Mouse (Mus musculus) limb, embryonic 12.5 days (tissue): ENCODE measurements around the gene Cep55. TPM values are rescaled to one million over a fixed set of nuclear protein-coding genes. Genes with fewer than 3 reads are reported as not detected.

Experiments used
- ATAC-seq: fragments of 200-750 bp; cut with Nextera tagmentation; 2 replicates; pipeline ENCODE4 v1.8.0; 2017; ENCODE audit warnings: low read depth, moderate TSS enrichment; ENCODE audit not compliant: insufficient number of reproducible peaks, insufficient read depth, low FRiP score, low TSS enrichment
- H3K27ac ChIP-seq: fragments of 300-500 bp; sonication (generic); 2 replicates; pipeline ENCODE4 v1.5.1; 2016; ENCODE audit warnings: mild to moderate bottlenecking, moderate library complexity
- H3K27me3 ChIP-seq: fragments of 300-500 bp; sonication (generic); 2 replicates; pipeline ENCODE4 v1.6.1; 2016; ENCODE audit warnings: mild to moderate bottlenecking, moderate library complexity
- H3K36me3 ChIP-seq: fragments of 300-500 bp; sonication (generic); 2 replicates; pipeline ENCODE4 v1.6.1; 2016; ENCODE audit warnings: mild to moderate bottlenecking, moderate library complexity
- H3K4me1 ChIP-seq: fragments of 300-500 bp; sonication (generic); replicated peaks from 2 replicates; pipeline ENCODE4 v1.6.1; 2016
- H3K4me2 ChIP-seq: fragments of 300-500 bp; sonication (generic); 2 replicates; pipeline ENCODE4 v1.6.1; 2016; ENCODE audit warnings: mild to moderate bottlenecking, moderate library complexity
- H3K4me3 ChIP-seq: fragments of 300-500 bp; sonication (generic); replicated peaks from 2 replicates; pipeline ENCODE4 v1.5.1; 2016; ENCODE audit warnings: mild to moderate bottlenecking
- H3K9ac ChIP-seq: fragments of 300-500 bp; sonication (generic); replicated peaks from 2 replicates; pipeline ENCODE4 v1.6.1; 2016; ENCODE audit warnings: mild to moderate bottlenecking, moderate library complexity
- H3K9me3 ChIP-seq: fragments of 300-500 bp; sonication (generic); 2 replicates; pipeline ENCODE4 v1.6.1; 2016; ENCODE audit warnings: mild to moderate bottlenecking, moderate library complexity
- WGBS: fragments of 180-500 bp; shearing (Covaris S2); methylation state at CpG from one replicate; pipeline ENCODE4 v1.1.7; 2016; 5-methylcytosine and 5-hydroxymethylcytosine counted together
- polyA plus RNA-seq: library from polyadenylated mRNA; unstranded; fragments of >200 nt; fragmentation: Nextera tagmentation; extraction: Ambion mirVana; gene quantifications from 2 replicates; pipeline ENCODE4 v1.2.1, GENCODE M21; 2016

Cep55 gene
- polyA plus RNA-seq, 1 experiment from 2014 or later = 27.5 TPM

DNA sequence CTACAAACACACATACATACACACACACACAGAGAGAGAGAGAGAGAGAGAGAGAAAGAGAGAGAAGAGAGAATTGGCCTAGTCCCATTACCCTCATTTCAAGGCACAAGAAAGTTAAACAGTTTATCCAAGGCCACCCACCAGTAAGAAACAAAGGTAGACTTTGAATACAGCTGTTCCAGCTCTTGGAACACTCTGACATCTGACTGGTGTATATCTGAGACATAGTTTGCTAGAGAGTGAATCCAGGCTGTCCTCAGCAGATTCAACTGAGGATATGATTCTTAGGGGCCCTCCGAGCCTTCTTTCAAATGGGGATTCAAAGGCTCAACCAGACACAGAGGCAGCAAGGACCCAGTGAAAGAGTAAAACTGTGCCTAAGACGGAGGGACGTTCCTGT, 25.5 kb upstream of the Cep55 start:
- no peak overlapping the region for H3K9ac ChIP-seq
- H3K27me3 ChIP-seq = no peaks in the 10 kb centered on the region
- H3K27ac ChIP-seq = no peak overlapping the region
- H3K4me3 ChIP-seq = no peak overlapping the region
- H3K4me2 ChIP-seq = no peak overlapping the region
- H3K36me3 ChIP-seq = no peaks in the 10 kb centered on the region
- H3K9me3 ChIP-seq = no peaks in the 10 kb centered on the region
- peaks cover 14% of the 10 kb centered on the region; the same call in 1 of the 2 replicates for H3K4me1 ChIP-seq
- no peak for ATAC-seq
- 81% methylated on average over 3 of the region's 3 CpGs for WGBS

DNA sequence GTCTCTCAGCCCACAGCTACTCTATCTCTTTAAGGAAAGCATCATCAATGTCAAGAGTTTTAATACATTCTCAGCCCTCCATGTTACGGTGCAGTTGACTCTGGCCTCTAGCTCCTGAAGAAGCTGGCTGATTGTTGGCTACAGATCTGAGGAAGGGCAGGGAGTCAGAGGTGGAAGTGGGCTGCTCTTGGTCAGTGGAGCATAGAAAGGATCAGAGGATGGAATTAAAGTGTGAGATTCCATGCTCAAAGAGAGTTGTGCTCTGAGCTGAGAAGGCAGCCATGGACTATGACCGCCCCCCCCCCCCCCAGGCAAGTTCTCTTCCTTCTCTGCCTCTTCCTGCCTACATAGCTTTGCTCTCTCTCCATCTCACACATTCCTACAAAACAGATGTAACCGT, 24.9 kb upstream of the Cep55 start:
- H3K4me3 ChIP-seq = no peak overlapping the region
- H3K9ac ChIP-seq = no peak overlapping the region
- H3K4me2 ChIP-seq = no peak overlapping the region
- WGBS = 59% methylated on average over 2 of the region's 3 CpGs
- H3K27ac ChIP-seq = no peak overlapping the region
- H3K4me1 ChIP-seq = peaks cover 14% of the 10 kb centered on the region; the same call in 1 of the 2 replicates
- no peaks in the 10 kb centered on the region for H3K9me3 ChIP-seq
- H3K27me3 ChIP-seq = no peaks in the 10 kb centered on the region
- H3K36me3 ChIP-seq = no peaks in the 10 kb centered on the region
- no peak for ATAC-seq

DNA sequence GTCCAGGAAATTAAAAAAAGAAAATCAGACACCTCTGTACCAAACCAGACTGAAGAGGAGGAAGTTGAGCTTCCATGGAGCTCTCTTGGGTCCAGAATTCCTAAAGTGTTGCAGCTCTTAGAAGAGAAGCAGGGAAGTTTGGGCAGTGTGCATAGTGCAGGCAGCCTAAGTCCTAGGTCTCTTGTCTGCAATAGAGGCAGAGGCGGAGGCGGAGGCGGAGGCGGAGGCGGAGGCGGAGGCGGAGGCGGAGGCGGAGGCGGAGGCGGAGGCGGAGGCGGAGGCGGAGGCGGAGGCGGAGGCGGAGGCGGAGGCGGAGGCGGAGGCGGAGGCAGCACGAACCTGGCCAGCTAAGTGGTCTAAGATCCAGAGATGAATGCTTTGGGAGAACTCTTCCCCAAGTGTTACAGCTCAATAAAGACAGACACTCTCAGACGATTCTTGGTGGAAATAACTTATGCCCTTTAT, 24.1 kb upstream of the Cep55 start:
- 2% methylated on average over 6 of the region's 23 CpGs for WGBS
- H3K27me3 ChIP-seq = no peaks in the 10 kb centered on the region
- no peak overlapping the region for H3K4me3 ChIP-seq
- H3K27ac ChIP-seq = no peak overlapping the region
- H3K9ac ChIP-seq = no peak overlapping the region
- peak; percentile 13; the same call in 1 of the 2 replicates for ATAC-seq
- no peaks in the 10 kb centered on the region for H3K9me3 ChIP-seq
- peaks cover 14% of the 10 kb centered on the region; the same call in 1 of the 2 replicates for H3K4me1 ChIP-seq
- peak overlapping the region; percentile 35 for H3K4me2 ChIP-seq
- no peaks in the 10 kb centered on the region for H3K36me3 ChIP-seq

DNA sequence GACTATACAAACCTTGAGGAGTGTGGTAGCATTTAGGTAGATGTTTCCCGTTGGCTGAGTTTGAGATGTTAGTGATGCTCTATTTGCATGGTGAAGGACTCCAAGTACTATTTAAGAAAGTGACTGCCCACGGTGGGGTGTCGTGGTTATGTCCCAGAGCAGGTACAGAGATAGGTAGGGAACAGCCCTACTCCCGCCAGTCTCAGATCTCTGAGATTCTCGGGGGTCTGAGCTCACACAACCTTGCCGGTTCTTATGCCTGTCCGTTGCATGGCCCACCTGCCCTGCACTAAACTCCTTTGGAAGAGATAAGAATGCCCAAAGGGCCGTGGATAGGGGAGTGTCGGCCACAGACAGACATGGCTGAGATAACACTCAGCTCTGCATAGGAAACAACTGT, 23.7 kb upstream of the Cep55 start:
- no peaks in the 10 kb centered on the region for H3K36me3 ChIP-seq
- no peak overlapping the region for H3K27ac ChIP-seq
- no peak overlapping the region for H3K4me3 ChIP-seq
- ATAC-seq = 0 out of 2 replicates have a peak, but pooled peaks have one; percentile 35
- no peaks in the 10 kb centered on the region for H3K9me3 ChIP-seq
- H3K9ac ChIP-seq = no peak overlapping the region
- H3K27me3 ChIP-seq = no peaks in the 10 kb centered on the region
- WGBS = 62% methylated on average over 9 of the region's 9 CpGs
- H3K4me2 ChIP-seq = peak overlapping the region; percentile 35
- peaks cover 13% of the 10 kb centered on the region; the same call in 1 of the 2 replicates for H3K4me1 ChIP-seq

DNA sequence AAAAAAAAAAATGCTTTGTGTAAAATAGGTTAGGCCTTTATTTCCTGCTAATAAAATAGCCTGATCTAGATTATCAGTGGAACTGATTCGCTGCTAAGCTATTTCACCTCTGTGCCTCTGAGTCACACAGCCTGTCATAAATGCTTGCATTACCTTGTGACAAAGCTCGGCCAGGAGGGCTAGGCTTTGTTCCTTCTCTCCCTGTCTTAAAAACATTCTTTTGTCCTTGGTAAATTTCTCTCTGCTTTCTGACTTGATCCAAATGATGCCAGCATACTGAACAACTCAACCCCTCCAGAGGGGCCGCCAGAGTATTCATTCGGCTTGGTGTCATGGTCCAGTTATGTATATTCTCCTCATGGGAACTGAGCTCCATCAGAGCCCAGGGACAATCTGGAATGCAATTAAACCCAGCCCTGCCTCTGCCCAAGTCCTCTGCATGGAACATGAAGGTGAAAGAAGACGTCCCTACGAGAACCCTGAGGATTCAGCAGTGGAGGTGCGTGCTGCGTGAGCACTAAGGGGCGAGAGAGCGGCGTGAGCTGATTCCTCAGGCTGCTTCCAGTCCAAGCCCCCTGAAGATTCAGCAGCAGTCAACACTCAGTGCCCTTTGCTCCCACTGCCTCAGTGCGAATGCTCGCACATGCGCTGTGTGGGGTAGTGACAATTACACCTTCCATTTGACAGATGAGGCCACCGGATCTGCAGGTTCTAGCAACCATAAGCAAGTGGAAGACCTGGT, 21.6 kb upstream of the Cep55 start:
- ATAC-seq = no peak
- no peak overlapping the region; the same call in 1 of the 2 replicates for H3K9ac ChIP-seq
- no peak overlapping the region for H3K4me2 ChIP-seq
- 71% methylated on average over 15 of the region's 15 CpGs for WGBS
- H3K9me3 ChIP-seq = no peaks in the 10 kb centered on the region
- H3K4me3 ChIP-seq = no peak overlapping the region
- no peaks in the 10 kb centered on the region for H3K36me3 ChIP-seq
- H3K27me3 ChIP-seq = no peaks in the 10 kb centered on the region
- H3K4me1 ChIP-seq = peaks cover 11% of the 10 kb centered on the region; the same call in 1 of the 2 replicates
- no peak overlapping the region for H3K27ac ChIP-seq

DNA sequence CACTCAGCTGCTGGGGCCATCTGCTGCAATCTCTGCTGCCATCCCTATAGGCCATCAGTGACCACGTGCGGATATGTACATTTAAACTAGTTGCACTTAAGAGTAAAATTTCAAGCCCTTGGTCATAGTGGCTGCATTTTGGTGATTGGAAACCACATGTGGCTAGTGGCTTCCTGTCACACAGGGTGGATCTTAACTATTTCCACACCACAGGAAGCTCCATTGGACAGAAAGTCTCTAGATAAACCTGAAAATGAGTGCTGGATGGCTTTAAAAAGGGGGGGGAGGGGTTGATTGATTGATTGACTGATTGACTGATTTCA, 21.1 kb upstream of the Cep55 start:
- Histone ChIP-seq H3K4me1 (peaks cover 11% of the 10 kb centered on the region; the same call in 1 of the 2 replicates), H3K4me2 (no peak overlapping the region), H3K4me3 (no peak overlapping the region), H3K36me3 (no peaks in the 10 kb centered on the region), H3K9me3 (no peaks in the 10 kb centered on the region), H3K27ac (no peak overlapping the region), H3K9ac (no peak overlapping the region; the same call in 1 of the 2 replicates), H3K27me3 (no peaks in the 10 kb centered on the region)
- 88% methylated on average over 2 of the region's 2 CpGs for WGBS
- ATAC-seq = no peak

DNA sequence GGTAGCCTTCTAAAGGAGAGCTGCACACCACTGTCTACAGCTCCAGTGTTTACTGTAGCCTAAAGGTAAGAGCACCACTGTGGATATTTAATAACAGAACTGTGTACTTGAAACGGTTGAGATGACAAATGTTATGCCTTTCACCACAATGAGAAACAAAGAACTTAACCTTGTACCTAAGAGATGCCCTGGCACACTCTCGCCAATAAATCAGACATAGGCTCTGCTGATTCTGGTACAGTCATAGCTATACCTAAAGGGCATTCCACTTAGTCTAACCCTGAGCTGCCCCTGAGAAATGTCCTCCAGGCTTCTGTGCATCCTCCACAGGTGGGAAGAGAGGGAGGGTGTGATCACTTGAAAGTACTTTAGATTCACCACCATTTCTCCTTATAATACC, 20.1 kb upstream of the Cep55 start:
- Histone ChIP-seq H3K36me3 (no peaks in the 10 kb centered on the region), H3K9ac (no peak overlapping the region), H3K4me2 (no peak overlapping the region), H3K9me3 (no peaks in the 10 kb centered on the region), H3K4me3 (no peak overlapping the region), H3K4me1 (peaks cover 10% of the 10 kb centered on the region; the same call in 1 of the 2 replicates), H3K27ac (no peak overlapping the region), H3K27me3 (no peaks in the 10 kb centered on the region)
- WGBS = 84% methylated on average over 2 of the region's 2 CpGs
- ATAC-seq = no peak

DNA sequence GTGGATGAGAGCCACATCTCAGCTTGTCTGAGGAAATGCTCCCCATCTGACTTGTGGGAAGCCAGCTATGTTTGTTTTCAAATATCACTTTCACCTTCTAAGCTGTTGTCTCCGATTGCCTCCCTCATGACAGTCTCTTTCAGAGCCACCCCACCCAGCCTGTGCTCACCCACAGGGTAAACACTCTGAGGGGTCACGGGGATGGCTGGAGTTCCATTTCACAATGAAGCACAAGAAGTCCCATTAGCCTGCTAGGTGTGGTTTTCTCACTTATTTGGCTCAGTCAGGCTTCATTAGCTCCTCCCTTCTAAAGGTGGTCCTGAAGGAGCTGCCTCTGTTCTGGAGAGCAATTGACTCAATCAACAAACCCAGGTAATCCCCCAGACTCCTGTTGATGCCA, 19.0 kb upstream of the Cep55 start:
- no peak overlapping the region for H3K9ac ChIP-seq
- H3K9me3 ChIP-seq = no peaks in the 10 kb centered on the region
- H3K4me2 ChIP-seq = no peak overlapping the region
- ATAC-seq = no peak
- H3K4me3 ChIP-seq = no peak overlapping the region
- H3K4me1 ChIP-seq = 0 out of 2 replicates have a peak, but pooled peaks cover 3% of the 10 kb centered on the region
- no peak overlapping the region for H3K27ac ChIP-seq
- peaks cover 2% of the 10 kb centered on the region; the same call in 1 of the 2 replicates for H3K27me3 ChIP-seq
- 60% methylated on average over 2 of the region's 2 CpGs for WGBS
- no peaks in the 10 kb centered on the region for H3K36me3 ChIP-seq

DNA sequence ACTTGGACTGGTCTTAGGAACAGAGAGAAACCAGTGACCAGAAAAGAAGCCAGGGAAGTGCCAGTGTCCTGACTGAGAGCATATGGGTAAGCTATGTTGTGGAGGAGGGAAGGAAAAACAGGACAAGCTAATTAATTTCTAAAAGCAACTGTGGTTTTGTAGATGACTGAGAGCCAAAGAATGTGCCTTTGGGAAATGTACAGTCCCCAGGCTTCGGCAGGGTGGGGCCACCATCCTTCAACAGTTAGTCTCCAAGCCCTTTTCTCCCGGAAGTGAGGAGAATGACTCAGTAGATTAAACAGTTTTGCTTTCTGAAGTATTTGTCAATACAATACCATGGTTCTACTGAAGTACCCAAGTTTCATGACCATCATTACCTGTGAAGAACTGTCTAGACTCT, 16.5 kb upstream of the Cep55 start:
- H3K9me3 ChIP-seq = no peaks in the 10 kb centered on the region
- H3K4me3 ChIP-seq = no peak overlapping the region
- WGBS = 86% methylated on average over 2 of the region's 2 CpGs
- H3K27me3 ChIP-seq = peaks cover 17% of the 10 kb centered on the region
- no peak overlapping the region for H3K4me2 ChIP-seq
- ATAC-seq = no peak
- H3K4me1 ChIP-seq = peaks cover 12% of the 10 kb centered on the region
- H3K27ac ChIP-seq = no peak overlapping the region
- H3K9ac ChIP-seq = no peak overlapping the region
- H3K36me3 ChIP-seq = no peaks in the 10 kb centered on the region

DNA sequence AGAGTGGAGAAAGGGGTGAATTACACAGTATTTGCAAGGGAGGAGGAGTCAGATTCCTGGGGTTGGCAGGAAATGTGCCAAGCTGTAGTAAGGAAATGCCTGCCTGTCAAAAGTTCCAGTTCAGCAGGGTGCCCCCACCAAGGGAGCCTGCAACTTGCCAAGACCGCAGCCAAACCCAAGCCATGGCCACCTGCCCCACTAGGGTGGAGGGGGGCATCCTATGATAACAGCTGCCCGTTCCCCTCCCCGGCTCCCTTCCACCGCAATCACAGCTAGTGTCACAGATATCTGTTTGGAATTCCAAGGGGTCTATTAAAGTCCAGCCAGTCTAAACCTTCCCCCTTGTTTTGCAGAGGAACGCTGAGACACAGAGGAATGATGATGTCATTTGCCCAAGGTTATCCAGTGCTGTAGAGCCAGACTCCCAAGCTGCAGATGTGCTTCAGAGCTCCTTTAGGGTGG, 12.5 kb upstream of the Cep55 start:
- H3K9ac ChIP-seq = no peak overlapping the region
- H3K4me3 ChIP-seq = peak overlapping the region; percentile 48
- peak overlapping the region; percentile 70 for H3K4me2 ChIP-seq
- H3K4me1 ChIP-seq = peaks cover 14% of the 10 kb centered on the region
- H3K27me3 ChIP-seq = peaks cover 17% of the 10 kb centered on the region
- WGBS = 33% methylated on average over 5 of the region's 5 CpGs
- ATAC-seq = 0 out of 2 replicates have a peak, but pooled peaks have one; percentile 43
- 0 out of 2 replicates have a peak overlapping the region, but pooled peaks have one; percentile 70 for H3K27ac ChIP-seq
- H3K9me3 ChIP-seq = no peaks in the 10 kb centered on the region
- H3K36me3 ChIP-seq = no peaks in the 10 kb centered on the region

DNA sequence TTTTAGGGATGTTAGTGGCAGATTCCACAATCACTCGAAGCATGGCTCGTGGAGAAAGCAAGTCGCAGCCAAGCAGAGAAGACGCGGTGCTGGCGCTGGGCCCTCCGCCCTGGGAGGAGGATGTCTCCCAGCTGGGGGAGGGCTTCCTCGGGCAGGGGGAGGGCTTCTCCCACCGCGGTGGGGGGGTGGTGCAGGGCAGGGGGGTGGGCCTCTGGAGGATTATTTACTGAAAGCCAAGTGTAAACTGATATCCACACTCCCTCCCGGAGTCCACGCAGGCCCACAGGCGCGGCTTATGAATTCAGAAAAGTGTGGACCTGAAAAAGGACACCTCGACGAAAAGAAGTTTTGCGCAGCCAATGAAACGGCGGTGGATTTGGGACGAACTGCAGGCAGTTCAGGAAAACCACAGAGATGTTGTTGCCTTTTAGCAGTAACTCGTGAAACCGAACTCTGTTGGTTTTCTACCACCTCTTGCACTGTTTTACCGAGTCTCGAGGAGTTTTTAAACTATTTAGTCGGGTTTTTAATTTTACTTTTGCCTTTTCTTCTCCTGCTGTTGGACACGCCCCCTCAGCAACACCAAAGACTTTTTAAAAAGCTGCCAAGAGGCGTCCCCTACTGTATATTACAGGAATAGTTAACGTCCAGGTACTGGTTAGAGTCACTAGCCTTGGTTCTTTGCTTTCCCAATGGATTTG, 11.4 kb upstream of the Cep55 start, which contains the start of gene Myof:
Myof (minus strand) TSS at position 297 of the 701 bp plus-strand sequence.
- H3K4me1 ChIP-seq = peaks cover 14% of the 10 kb centered on the region
- H3K36me3 ChIP-seq = no peaks in the 10 kb centered on the region
- peak within 1 kb of the TSS; percentile 53 for H3K9ac ChIP-seq
- peak within 1 kb of the TSS; percentile 70 for H3K4me2 ChIP-seq
- WGBS = under 1% methylated on average over 28 of the region's 28 CpGs
- ATAC-seq = peak; percentile 78
- peaks cover 17% of the 10 kb centered on the region for H3K27me3 ChIP-seq
- H3K4me3 ChIP-seq = peak within 1 kb of the TSS; percentile 48
- no peaks in the 10 kb centered on the region for H3K9me3 ChIP-seq
- peak within 1 kb of the TSS; percentile 70 for H3K27ac ChIP-seq
